Mouse (Mus musculus): ENCODE data around the gene Nme4. TPM values are rescaled to one million over a fixed set of nuclear protein-coding genes. Genes with fewer than 3 reads are reported as not detected.

The Nme4 gene
- total RNA-seq, 2 experiments from 2014 or later, result 5.7 to 6.7 TPM

DNA sequence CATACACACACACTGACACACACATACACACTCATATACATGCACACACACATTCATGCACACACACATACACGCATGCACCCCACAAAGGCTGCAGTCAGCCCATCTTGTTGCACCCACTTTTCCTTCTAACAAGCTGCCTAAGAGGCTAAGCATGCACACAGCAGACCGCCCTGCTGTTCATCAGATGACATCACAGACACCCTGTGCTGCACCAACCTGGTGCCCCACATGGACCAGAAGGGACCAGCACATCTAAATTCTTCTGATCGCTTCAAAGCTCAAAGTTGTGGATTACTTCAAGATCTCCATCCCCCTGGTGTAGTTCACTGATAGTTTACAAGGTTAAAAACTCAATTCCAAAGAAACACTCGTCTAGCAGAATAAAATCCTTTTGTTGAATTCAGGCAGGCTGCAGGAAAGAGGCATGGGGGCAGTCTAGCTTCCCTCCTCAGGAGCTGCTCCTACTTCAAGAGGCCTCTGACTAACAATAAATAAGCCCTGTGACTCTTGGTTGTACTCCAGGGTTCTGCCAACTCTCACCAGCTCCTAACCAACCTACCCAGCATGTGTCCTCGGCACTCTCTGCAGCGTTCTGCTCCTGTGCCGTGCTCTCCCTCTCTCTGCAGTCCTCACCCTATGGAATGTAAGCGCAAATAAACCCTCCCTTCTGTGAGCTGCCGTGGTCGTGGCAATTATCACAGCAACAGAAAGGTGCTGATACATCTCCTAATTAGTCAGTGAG is 49.0 kb downstream of the Nme4 start:
- DNase-seq (ENCODE audit: low spot score in 2 of 2), result peak in 1 of 2 experiments; percentile 66
- Histone ChIP-seq H3K4me3 (no peak overlapping the region; the same call in 1 of the 2 replicates), H3K27ac (peak overlapping the region; percentile 82)
- no peak for TF ChIP-seq CTCF (conservative IDR thresholded peaks at IDR 0.05)

- peak overlapping the region; percentile 76 for H3K27ac ChIP-seq
- TF ChIP-seq CTCF (conservative IDR thresholded peaks at IDR 0.05), result no peak
Observed at GRCm38 (mm10) chr17:26045285-26045684, 50.1 kb downstream of the Nme4 start.

DNA sequence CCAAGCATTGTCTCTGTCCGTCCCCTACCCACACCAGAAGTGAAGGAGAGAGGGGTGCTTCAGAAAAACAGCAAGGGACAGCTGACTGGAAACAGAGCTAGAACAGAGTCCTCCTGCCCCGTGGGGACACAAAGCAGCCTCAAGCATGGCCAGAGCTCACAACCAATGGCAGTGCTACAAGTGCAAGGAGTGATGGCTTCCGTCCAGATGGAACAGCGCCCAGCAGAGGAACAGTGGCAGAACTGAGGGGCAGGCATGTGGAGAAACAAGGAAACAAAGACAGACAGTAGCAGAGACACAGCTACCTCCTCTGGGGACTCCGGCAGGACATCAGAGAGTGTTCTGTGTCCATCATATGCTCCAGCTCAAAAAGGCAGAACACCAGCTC is 52.2 kb downstream of the Nme4 start:
- DNase-seq (ENCODE audit: low spot score in 2 of 2), result peak; percentile 74 to 76
- peak; percentile 28 for TF ChIP-seq CTCF (conservative IDR thresholded peaks at IDR 0.05)
- Histone ChIP-seq H3K4me3 (peak overlapping the region; percentile 20; the same call in 1 of the 2 replicates), H3K27ac (peak overlapping the region; percentile 91)

More at GRCm38 (mm10) chr17:26045285-26045684, 50.1 kb downstream of the Nme4 start:
- H3K4me3 ChIP-seq, result no peak overlapping the region
- no peak for DNase-seq (ENCODE audit: low spot score in 2 of 2)

- no peak for TF ChIP-seq CTCF (conservative IDR thresholded peaks at IDR 0.05)
- Histone ChIP-seq H3K4me3 (peak overlapping the region; percentile 20; the same call in 1 of the 2 replicates), H3K27ac (peak overlapping the region; percentile 91)
- no peak for DNase-seq (ENCODE audit: low spot score in 2 of 2)
Observed at GRCm38 (mm10) chr17:26042599-26043248, 52.7 kb downstream of the Nme4 start.

Other genes with a start within 250 kb of the Nme4 start
- 10 to 100 TPM; 21.7 to 24.6 TPM for gene Wdr90, start 234.1 kb downstream of the Nme4 start, total RNA-seq (2021)
- gene Mcrip2, start 226.8 kb downstream of the Nme4 start, total RNA-seq (2021), result 10 to 100 TPM; 20.9 to 21.6 TPM
- gene Mettl26, start 220.5 kb downstream of the Nme4 start, total RNA-seq (2021), result 10 to 100 TPM; 39.0 to 39.9 TPM
- 1 to 10 TPM; 1.7 to 2.8 TPM for gene Wfikkn1, start 214.7 kb downstream of the Nme4 start, total RNA-seq (2021)
- gene Rab40c, start 175.9 kb downstream of the Nme4 start, total RNA-seq (2021), result 10 to 100 TPM; 50.1 to 51.1 TPM
- 100 to 1,000 TPM; 120 TPM for gene Pigq, start 150.7 kb downstream of the Nme4 start, total RNA-seq (2021)
- 1 to 10 TPM; 1.3 to 1.5 TPM for gene Nhlrc4, start 150.6 kb downstream of the Nme4 start, total RNA-seq (2021)
- gene A930017K11Rik, start 143.0 kb downstream of the Nme4 start, total RNA-seq (2021), result under 1 TPM; 0.41 to 0.64 TPM
- 10 to 100 TPM; 53.6 to 58.8 TPM for gene Capn15, start 109.8 kb downstream of the Nme4 start, total RNA-seq (2021)
- gene Rab11fip3, start 26.0 kb downstream of the Nme4 start, total RNA-seq (2021), result 100 to 1,000 TPM; 108 to 115 TPM
- gene Decr2, start 5.3 kb downstream of the Nme4 start, total RNA-seq (2021), result 10 to 100 TPM; 26.7 to 28.9 TPM
- 10 to 100 TPM; 14.1 to 14.2 TPM for gene Tmem8, start 17.7 kb upstream of the Nme4 start, total RNA-seq (2021)
- gene Mrpl28, start 27.9 kb upstream of the Nme4 start, total RNA-seq (2021), result 10 to 100 TPM; 59.7 to 63.9 TPM
- 10 to 100 TPM; 24.3 to 25.2 TPM for gene Axin1, start 43.1 kb upstream of the Nme4 start, total RNA-seq (2021)
- under 1 TPM in 1 of 2 experiments, not detected in 1; 0.61 TPM for gene Pdia2, start 103.5 kb upstream of the Nme4 start, total RNA-seq (2021)
- gene Rgs11, start 107.3 kb upstream of the Nme4 start, total RNA-seq (2021), result 10 to 100 TPM; 49.2 to 56.9 TPM
- gene Arhgdig, start 112.2 kb upstream of the Nme4 start, total RNA-seq (2021), result 10 to 100 TPM; 59.4 to 61.4 TPM
- 10 to 100 TPM; 18.8 to 21.0 TPM for gene Fam234a, start 148.6 kb upstream of the Nme4 start, total RNA-seq (2021)
- 10 to 100 TPM; 87.5 to 91.9 TPM for gene Luc7l, start 157.3 kb upstream of the Nme4 start, total RNA-seq (2021)